ENCODE assay signal across 8 mouse cellular contexts in genomic region chr6:37097356-37098155, GRCm38 (mm10).
A peak's percentile ranks its signal among the peaks of the same experiment; 100 is the strongest.
DNase-seq lines count a peak whose midpoint lies in the region; ATAC-seq lines count a peak whose summit lies in the region.

No protein-coding gene starts in this region.

- WGBS in hindbrain, embryonic 16.5 days: 50% methylated on average over 18 of the region's 18 CpGs

- 0 out of 2 replicates have a peak overlapping the region, but pooled peaks have one; percentile 29 for H3K27ac ChIP-seq in hindbrain, embryonic 16.5 days (ENCODE audit: low read depth, low read length)

- no peak overlapping the region for H3K4me3 ChIP-seq in hindbrain, embryonic 16.5 days (ENCODE audit: low read length)

- peak; percentile 86 for ATAC-seq in hindbrain, embryonic 16.5 days
- ATAC-seq in megakaryocyte progenitor cell, adult 5-6 weeks (replicated peaks; ENCODE audit: poor library complexity): peak; percentile 99

- H3K4me1 ChIP-seq in hindbrain, embryonic 16.5 days (ENCODE audit: control insufficient read depth, insufficient read depth, low read depth, low read length): peaks cover 3% of the 10 kb centered on the region; the same call in 1 of the 2 replicates

- no peaks in the 10 kb centered on the region for H3K9me3 ChIP-seq in hindbrain, embryonic 16.5 days (ENCODE audit: control insufficient read depth, low read length)

- no peaks in the 10 kb centered on the region for H3K27me3 ChIP-seq in hindbrain, embryonic 16.5 days (replicated peaks; ENCODE audit: control insufficient read depth, insufficient read depth, low read length)

- peak; percentile 22 for DNase-seq in T-cell, adult 2 months (ENCODE audit: low spot score)
- peak; percentile 91 to 96 for DNase-seq in cerebellum, postnatal 14 days
- DNase-seq in gastrocnemius, adult 18-20 months (ENCODE audit: low spot score): peak; percentile 81
- DNase-seq in left cerebral cortex, adult 11 months (ENCODE audit: low spot score): peak; percentile 81
- DNase-seq in right cerebral cortex, postnatal 25 days: peak; percentile 80
- DNase-seq in urinary bladder, postnatal 36 days (ENCODE audit: low spot score in 2 of 2): peak; percentile 54 to 80

- H3K36me3 ChIP-seq in hindbrain, embryonic 16.5 days (ENCODE audit: control insufficient read depth, insufficient read depth, low read length): no peaks in the 10 kb centered on the region

- no peak overlapping the region for H3K9ac ChIP-seq in hindbrain, embryonic 16.5 days (ENCODE audit: low read depth, low read length)

- peak overlapping the region; percentile 38; the same call in 1 of the 2 replicates for H3K4me2 ChIP-seq in hindbrain, embryonic 16.5 days (ENCODE audit: low read length)

Comparison
In these comparisons a context has a peak if more than half of its experiments do, and no peak if none do; other contexts are left out.
1. DNase-seq: peak in every context shown above with its lines; median percentile 94 in cerebellum, postnatal 14 days; 81 in gastrocnemius, adult 18-20 months; 81 in left cerebral cortex, adult 11 months; 80 in right cerebral cortex, postnatal 25 days; 67 in urinary bladder, postnatal 36 days; 22 in T-cell, adult 2 months.